Mouse (Mus musculus) embryonic facial prominence, embryonic 10.5 days (tissue): ENCODE results near the gene S100a3. TPM values are rescaled to one million over a fixed set of nuclear protein-coding genes. Genes with fewer than 3 reads are reported as not detected.

Source experiments
- DNase-seq: peaks from one replicate; pipeline ENCODE4 v3.0.0-alpha.2; 2017; ENCODE audit warnings: low spot score
- H3K27ac ChIP-seq: fragments of 300-500 bp; sonication (generic); replicated peaks from 2 replicates; pipeline ENCODE4 v1.5.1; 2016; ENCODE audit warnings: mild to moderate bottlenecking
- H3K27me3 ChIP-seq: fragments of 300-500 bp; sonication (generic); replicated peaks from 2 replicates; pipeline ENCODE4 v1.6.1; 2016; ENCODE audit warnings: low read depth, mild to moderate bottlenecking; ENCODE audit not compliant: poor library complexity, severe bottlenecking
- H3K36me3 ChIP-seq: fragments of 300-500 bp; sonication (generic); replicated peaks from 2 replicates; pipeline ENCODE4 v1.6.1; 2016; ENCODE audit warnings: mild to moderate bottlenecking, moderate library complexity
- H3K4me1 ChIP-seq: fragments of 300-500 bp; sonication (generic); 2 replicates; pipeline ENCODE4 v1.6.1; 2016
- H3K4me3 ChIP-seq: fragments of 300-500 bp; sonication (generic); 2 replicates; pipeline ENCODE4 v1.5.1; 2016; ENCODE audit warnings: mild to moderate bottlenecking, moderate library complexity
- H3K9me3 ChIP-seq: fragments of 300-500 bp; sonication (generic); 2 replicates; pipeline ENCODE4 v1.6.1; 2016; ENCODE audit warnings: mild to moderate bottlenecking
- WGBS: fragments of 180-500 bp; shearing (Covaris S2); methylation state at CpG from one replicate; pipeline ENCODE4 v1.1.7; 2016; 5-methylcytosine and 5-hydroxymethylcytosine counted together
- polyA plus RNA-seq: library from polyadenylated mRNA; unstranded; fragments of >200 nt; fragmentation: Nextera tagmentation; extraction: Ambion mirVana; gene quantifications from 2 replicates; pipeline ENCODE4 v1.2.1, GENCODE M21; 2016

The S100a3 gene
- polyA plus RNA-seq, 1 experiment from 2014 or later = not detected

DNA sequence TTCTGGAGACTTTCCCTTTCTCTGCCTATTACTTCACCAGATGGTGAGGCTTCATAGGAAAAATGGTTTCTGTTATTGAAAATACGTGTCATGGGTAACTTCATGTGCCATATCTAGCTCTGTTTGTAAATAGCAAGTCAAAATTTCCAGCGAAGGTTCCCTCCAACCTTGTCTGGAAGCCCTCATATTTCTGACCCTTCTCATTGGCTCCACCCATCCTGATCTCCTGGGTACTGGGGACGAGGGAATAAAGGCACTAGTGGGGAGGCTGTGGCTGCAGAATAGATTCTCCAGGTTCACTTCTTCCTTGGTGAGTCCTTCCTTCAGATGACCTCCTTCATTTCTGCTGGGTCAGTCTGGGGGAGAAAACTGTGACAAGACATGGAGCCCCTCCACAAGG lies 47.8 kb downstream of the S100a3 start, which contains the start of gene S100a5:
Gene S100a5 (plus strand): TSS at position 301 of the 400 bp plus-strand sequence.
- WGBS = 66% methylated on average over 3 of the region's 3 CpGs
- Histone ChIP-seq H3K27me3 (peaks cover 2% of the 10 kb centered on the region), H3K36me3 (no peaks in the 10 kb centered on the region), H3K4me1 (peaks cover 47% of the 10 kb centered on the region), H3K4me3 (no peak within 1 kb of the TSS), H3K9me3 (no peaks in the 10 kb centered on the region), H3K27ac (0 out of 2 replicates have a peak within 1 kb of the TSS, but pooled peaks have one; percentile 48)
- no peak for DNase-seq

GRCm38 (mm10) chr3:90609102-90609501 lies 48.7 kb downstream of the S100a3 start:
- H3K36me3 ChIP-seq = no peaks in the 10 kb centered on the region
- peaks cover 10% of the 10 kb centered on the region for H3K27me3 ChIP-seq

GRCm38 (mm10) chr3:90611494-90611893 lies 51.1 kb downstream of the S100a3 start:
- 88% methylated on average over 3 of the region's 3 CpGs for WGBS
- Histone ChIP-seq H3K4me3 (no peak overlapping the region), H3K36me3 (no peaks in the 10 kb centered on the region), H3K9me3 (no peaks in the 10 kb centered on the region), H3K27me3 (peaks cover 11% of the 10 kb centered on the region), H3K4me1 (peaks cover 29% of the 10 kb centered on the region), H3K27ac (no peak overlapping the region)
- DNase-seq = no peak

More at GRCm38 (mm10) chr3:90609102-90609501, 48.7 kb downstream of the S100a3 start:
- H3K4me3 ChIP-seq = no peak overlapping the region
- no peaks in the 10 kb centered on the region for H3K9me3 ChIP-seq
- no peak for DNase-seq
- H3K4me1 ChIP-seq = peaks cover 47% of the 10 kb centered on the region
- H3K27ac ChIP-seq = no peak overlapping the region

- no peak for DNase-seq
- Histone ChIP-seq H3K36me3 (no peaks in the 10 kb centered on the region), H3K9me3 (no peaks in the 10 kb centered on the region), H3K27me3 (peaks cover 11% of the 10 kb centered on the region), H3K4me3 (no peak overlapping the region), H3K4me1 (peaks cover 28% of the 10 kb centered on the region), H3K27ac (no peak overlapping the region)
- WGBS = 66% methylated on average over 4 of the region's 4 CpGs
Measured at GRCm38 (mm10) chr3:90612061-90612460, 51.7 kb downstream of the S100a3 start.

DNA sequence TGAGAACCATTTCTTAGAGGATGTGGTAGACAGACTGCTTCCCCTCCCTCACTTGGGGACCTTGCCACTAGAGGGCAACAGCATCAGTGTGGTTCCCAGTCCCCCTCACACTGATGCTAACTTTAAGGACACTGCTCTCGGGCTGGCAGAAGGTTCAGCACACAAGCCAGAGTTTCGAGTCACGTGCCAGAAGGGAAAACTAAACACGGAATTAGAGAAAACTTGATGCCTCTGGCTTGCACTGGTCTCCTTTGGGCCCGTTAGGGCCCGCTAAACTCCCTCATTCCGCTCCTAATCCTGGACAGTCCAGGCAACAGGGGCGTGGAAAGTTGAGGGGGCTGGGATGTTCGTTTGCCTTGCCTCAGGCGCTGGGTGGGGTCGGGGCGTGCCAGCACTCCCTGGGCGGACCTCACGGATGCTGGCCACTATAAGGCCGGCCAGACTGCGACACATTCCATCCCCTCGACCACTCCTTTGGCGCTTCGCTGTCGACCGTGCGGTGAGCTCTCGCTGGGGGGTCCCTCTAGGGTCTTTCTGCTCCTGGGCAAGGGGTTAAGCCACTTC lies 52.4 kb downstream of the S100a3 start, which contains the start of gene S100a6:
Gene S100a6 (plus strand): TSS at position 155 of the 564 bp plus-strand sequence.
- H3K4me3 ChIP-seq = peak within 1 kb of the TSS; percentile 59
- no peaks in the 10 kb centered on the region for H3K36me3 ChIP-seq
- DNase-seq = peak; percentile 78
- no peaks in the 10 kb centered on the region for H3K9me3 ChIP-seq
- peaks cover 11% of the 10 kb centered on the region for H3K27me3 ChIP-seq
- H3K27ac ChIP-seq = peak within 1 kb of the TSS; percentile 63
- under 1% methylated on average over 23 of the region's 23 CpGs for WGBS
- H3K4me1 ChIP-seq = peaks cover 28% of the 10 kb centered on the region

- Histone ChIP-seq H3K36me3 (no peaks in the 10 kb centered on the region), H3K4me1 (peaks cover 28% of the 10 kb centered on the region), H3K27ac (no peak overlapping the region), H3K9me3 (no peaks in the 10 kb centered on the region), H3K27me3 (peaks cover 11% of the 10 kb centered on the region), H3K4me3 (peak overlapping the region; percentile 59)
- 50% methylated on average over 7 of the region's 7 CpGs for WGBS
- no peak for DNase-seq
Measured at GRCm38 (mm10) chr3:90613461-90614147, 53.2 kb downstream of the S100a3 start.

DNA sequence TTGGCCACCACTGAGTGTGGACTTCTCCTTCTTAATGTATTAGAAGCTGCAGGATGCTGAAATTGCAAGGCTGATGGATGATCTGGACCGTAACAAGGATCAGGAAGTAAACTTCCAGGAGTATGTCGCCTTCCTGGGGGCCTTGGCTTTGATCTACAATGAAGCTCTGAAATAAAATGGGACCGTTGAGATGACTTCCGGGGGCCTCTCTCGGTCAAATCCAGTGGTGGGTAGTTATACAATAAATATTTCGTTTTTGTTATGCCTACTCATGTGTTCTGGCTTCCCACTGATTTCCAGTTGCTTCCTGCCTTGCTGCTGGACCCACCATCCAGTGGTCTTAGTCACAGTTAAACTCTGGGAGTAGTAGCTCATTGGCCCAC lies 53.8 kb downstream of the S100a3 start:
- H3K9me3 ChIP-seq = no peaks in the 10 kb centered on the region
- WGBS = 87% methylated on average over 6 of the region's 6 CpGs
- no peak overlapping the region for H3K27ac ChIP-seq
- no peak overlapping the region for H3K4me3 ChIP-seq
- H3K27me3 ChIP-seq = peaks cover 11% of the 10 kb centered on the region
- no peaks in the 10 kb centered on the region for H3K36me3 ChIP-seq
- DNase-seq = no peak
- peaks cover 28% of the 10 kb centered on the region for H3K4me1 ChIP-seq

GRCm38 (mm10) chr3:90614611-90615251 lies 54.4 kb downstream of the S100a3 start:
- no peak overlapping the region for H3K4me3 ChIP-seq
- 82% methylated on average over 11 of the region's 11 CpGs for WGBS
- no peaks in the 10 kb centered on the region for H3K9me3 ChIP-seq
- H3K4me1 ChIP-seq = peaks cover 28% of the 10 kb centered on the region
- no peak overlapping the region for H3K27ac ChIP-seq
- peaks cover 11% of the 10 kb centered on the region for H3K27me3 ChIP-seq
- no peaks in the 10 kb centered on the region for H3K36me3 ChIP-seq
- DNase-seq = no peak

- 10% methylated on average over 7 of the region's 7 CpGs for WGBS
- Histone ChIP-seq H3K4me1 (peaks cover 26% of the 10 kb centered on the region), H3K9me3 (no peaks in the 10 kb centered on the region), H3K27ac (no peak overlapping the region), H3K36me3 (no peaks in the 10 kb centered on the region), H3K27me3 (peaks cover 11% of the 10 kb centered on the region), H3K4me3 (no peak overlapping the region)
- peak; percentile 79 for DNase-seq
Measured at GRCm38 (mm10) chr3:90615415-90615814, 55.0 kb downstream of the S100a3 start.

- H3K9me3 ChIP-seq = no peaks in the 10 kb centered on the region
- peaks cover 11% of the 10 kb centered on the region for H3K27me3 ChIP-seq
- DNase-seq = no peak
- WGBS = 72% methylated on average over 1 of the region's 1 CpGs
- peaks cover 21% of the 10 kb centered on the region for H3K4me1 ChIP-seq
- no peak overlapping the region for H3K27ac ChIP-seq
- H3K36me3 ChIP-seq = no peaks in the 10 kb centered on the region
- H3K4me3 ChIP-seq = no peak overlapping the region
Measured at GRCm38 (mm10) chr3:90615911-90616310, 55.5 kb downstream of the S100a3 start.

GRCm38 (mm10) chr3:90617586-90617985 lies 57.2 kb downstream of the S100a3 start:
- no peak for DNase-seq
- H3K4me3 ChIP-seq = no peak overlapping the region
- H3K36me3 ChIP-seq = no peaks in the 10 kb centered on the region
- H3K27me3 ChIP-seq = peaks cover 11% of the 10 kb centered on the region
- no peaks in the 10 kb centered on the region for H3K9me3 ChIP-seq
- no peak overlapping the region for H3K27ac ChIP-seq
- 14% methylated on average over 1 of the region's 1 CpGs for WGBS
- peaks cover 20% of the 10 kb centered on the region for H3K4me1 ChIP-seq

DNA sequence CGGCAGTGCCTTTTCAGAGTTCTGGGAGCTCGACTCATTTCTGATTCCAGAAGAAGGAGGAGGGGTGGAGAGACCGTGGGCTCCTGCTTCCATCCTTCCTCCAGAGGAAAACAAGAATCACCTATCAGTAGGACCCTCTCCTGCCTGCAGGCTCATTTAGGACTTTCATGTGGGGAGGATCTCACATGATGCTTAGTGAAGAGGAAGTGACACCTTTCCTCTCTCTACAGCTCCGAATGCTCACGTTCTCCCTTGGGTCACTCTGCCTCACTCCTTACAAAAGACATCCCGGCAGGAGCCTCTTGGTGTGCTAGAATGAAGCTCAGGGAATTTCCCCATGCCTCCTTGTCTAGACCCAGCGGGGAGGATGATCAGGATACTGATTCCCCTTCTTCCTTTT lies 61.2 kb downstream of the S100a3 start:
- H3K27ac ChIP-seq = no peak overlapping the region
- H3K27me3 ChIP-seq = no peaks in the 10 kb centered on the region
- no peak overlapping the region for H3K4me3 ChIP-seq
- 55% methylated on average over 7 of the region's 7 CpGs for WGBS
- no peak for DNase-seq
- H3K36me3 ChIP-seq = no peaks in the 10 kb centered on the region
- H3K9me3 ChIP-seq = no peaks in the 10 kb centered on the region
- peaks cover 14% of the 10 kb centered on the region for H3K4me1 ChIP-seq
